In genomic region chr11:45852124-45852994, GRCm38 (mm10) we compare ENCODE assay signal across 7 mouse cellular contexts. TPM values are rescaled to one million over a fixed set of nuclear protein-coding genes. Genes with fewer than 3 reads are reported as not detected.
DNase-seq lines count a peak whose midpoint lies in the region; ATAC-seq and TF ChIP-seq lines count a peak whose summit lies in the region.

No protein-coding gene starts in this region.

- no peak for TF ChIP-seq RAD21 in MEL (IDR thresholded peaks at IDR 0.05; ENCODE audit: low read depth, low read length)

- peaks cover 28 to 34% of the 10 kb centered on the region in 2 experiments for H3K4me1 ChIP-seq in MEL (ENCODE audit: control insufficient read depth in 1 of 2, insufficient read depth in 2 of 2, low read length in 2 of 2)
- peaks cover 39% of the 10 kb centered on the region for H3K4me1 ChIP-seq in embryonic facial prominence, embryonic 13.5 days
- H3K4me1 ChIP-seq in heart, postnatal 0 days (ENCODE audit: control insufficient read depth, insufficient read depth) = peaks cover 21% of the 10 kb centered on the region
- H3K4me1 ChIP-seq in limb, embryonic 11.5 days (ENCODE audit: control insufficient read depth, insufficient read depth, low read length) = peaks cover 5% of the 10 kb centered on the region; the same call in 1 of the 2 replicates
- peaks cover 14% of the 10 kb centered on the region for H3K4me1 ChIP-seq in midbrain, embryonic 12.5 days
- H3K4me1 ChIP-seq in stomach, embryonic 14.5 days (ENCODE audit: control insufficient read depth, insufficient read depth, low read length) = peaks cover 22% of the 10 kb centered on the region

- H3K79me2 ChIP-seq in MEL (ENCODE audit: control insufficient read depth, insufficient read depth, low read length, poor library complexity) = peaks cover 49% of the 10 kb centered on the region

- WGBS in embryonic facial prominence, embryonic 13.5 days = under 1% methylated on average over 56 of the region's 58 CpGs
- 2% methylated on average over 37 of the region's 58 CpGs for WGBS in heart, postnatal 0 days
- 2% methylated on average over 34 of the region's 58 CpGs for WGBS in limb, embryonic 11.5 days
- WGBS in midbrain, embryonic 12.5 days = 2% methylated on average over 52 of the region's 58 CpGs
- under 1% methylated on average over 47 of the region's 58 CpGs for WGBS in stomach, embryonic 14.5 days

- peak overlapping the region; percentile 73 for H3K4me2 ChIP-seq in embryonic facial prominence, embryonic 13.5 days
- peak overlapping the region; percentile 94 for H3K4me2 ChIP-seq in heart, postnatal 0 days (ENCODE audit: low read depth, low read length)
- H3K4me2 ChIP-seq in limb, embryonic 11.5 days (ENCODE audit: low read depth, severe bottlenecking) = peak overlapping the region; percentile 46
- peak overlapping the region; percentile 80 for H3K4me2 ChIP-seq in midbrain, embryonic 12.5 days (replicated peaks)
- peak overlapping the region; percentile 47 for H3K4me2 ChIP-seq in stomach, embryonic 14.5 days (replicated peaks; ENCODE audit: low read depth, low read length)

- TF ChIP-seq POLR2A in MEL (IDR thresholded peaks at IDR 0.05; ENCODE audit: control insufficient read depth in 1 of 2, insufficient read depth in 1 of 2, low read depth in 1 of 2, low read length in 2 of 2, poor library complexity in 1 of 2) = no peak; a peak in 1 of 4 replicates

- DNase-seq in CD4-positive, CD25-positive, alpha-beta regulatory T cell, adult 2 months (ENCODE audit: low read depth, low spot score) = peak; percentile 55
- DNase-seq in MEL (ENCODE audit: low read depth, low spot score) = peak; percentile 63
- DNase-seq in heart, postnatal 0 days (ENCODE audit: low spot score) = peak; percentile 37
- DNase-seq in limb, embryonic 11.5 days (ENCODE audit: low spot score) = peak; percentile 51

- no peak for TF ChIP-seq CTCF in MEL (IDR thresholded peaks at IDR 0.05 in 2 of 3, conservative IDR thresholded peaks at IDR 0.05 in 1 of 3; ENCODE audit: control insufficient read depth in 1 of 3, insufficient read depth in 1 of 3, low read depth in 2 of 3, low read length in 3 of 3, poor library complexity in 1 of 3, severe bottlenecking in 1 of 3)
- no peak for TF ChIP-seq CTCF in heart, postnatal 0 days (IDR thresholded peaks at IDR 0.05; ENCODE audit: low read depth)

- H3K4me3 ChIP-seq in MEL (ENCODE audit: control insufficient read depth in 1 of 2, insufficient read depth in 1 of 2, low read depth in 2 of 2, low read length in 2 of 2) = peak overlapping the region; percentile 66 to 97
- peak overlapping the region; percentile 96 for H3K4me3 ChIP-seq in embryonic facial prominence, embryonic 13.5 days
- peak overlapping the region; percentile 100 for H3K4me3 ChIP-seq in heart, postnatal 0 days (ENCODE audit: low read depth, low read length)
- peak overlapping the region; percentile 96 for H3K4me3 ChIP-seq in limb, embryonic 11.5 days (ENCODE audit: low read depth, low read length)
- peak overlapping the region; percentile 99 for H3K4me3 ChIP-seq in midbrain, embryonic 12.5 days
- peak overlapping the region; percentile 88 for H3K4me3 ChIP-seq in stomach, embryonic 14.5 days (ENCODE audit: low read depth, low read length)

- ATAC-seq in embryonic facial prominence, embryonic 13.5 days (ENCODE audit: insufficient number of reproducible peaks, insufficient read depth, low FRiP score, low TSS enrichment, low read depth) = peak; percentile 53; the same call in 1 of the 2 replicates
- ATAC-seq in heart, postnatal 0 days (ENCODE audit: insufficient read depth, low read depth) = peak; percentile 63
- peak; percentile 68 for ATAC-seq in limb, embryonic 11.5 days (ENCODE audit: insufficient number of reproducible peaks, low FRiP score, low TSS enrichment, low read depth)
- ATAC-seq in midbrain, embryonic 12.5 days (ENCODE audit: low FRiP score, low read depth) = peak; percentile 78
- peak; percentile 56 for ATAC-seq in stomach, embryonic 14.5 days (ENCODE audit: insufficient number of reproducible peaks, insufficient read depth, low FRiP score, low read depth)

- H3K9me3 ChIP-seq in MEL (replicated peaks; ENCODE audit: insufficient read depth, low read length) = no peaks in the 10 kb centered on the region
- H3K9me3 ChIP-seq in embryonic facial prominence, embryonic 13.5 days = no peaks in the 10 kb centered on the region
- H3K9me3 ChIP-seq in heart, postnatal 0 days (replicated peaks; ENCODE audit: control insufficient read depth, low read length) = no peaks in the 10 kb centered on the region
- H3K9me3 ChIP-seq in limb, embryonic 11.5 days (ENCODE audit: control insufficient read depth, low read length) = no peaks in the 10 kb centered on the region
- no peaks in the 10 kb centered on the region for H3K9me3 ChIP-seq in midbrain, embryonic 12.5 days
- H3K9me3 ChIP-seq in stomach, embryonic 14.5 days (ENCODE audit: control insufficient read depth, low read depth, low read length) = no peaks in the 10 kb centered on the region

- peak overlapping the region; percentile 91 for H3K27ac ChIP-seq in MEL (ENCODE audit: control insufficient read depth, low read depth, low read length)
- peak overlapping the region; percentile 82 for H3K27ac ChIP-seq in embryonic facial prominence, embryonic 13.5 days
- peak overlapping the region; percentile 88 for H3K27ac ChIP-seq in heart, postnatal 0 days (ENCODE audit: low read depth)
- H3K27ac ChIP-seq in limb, embryonic 11.5 days (replicated peaks; ENCODE audit: low read depth, low read length) = peak overlapping the region; percentile 63
- H3K27ac ChIP-seq in midbrain, embryonic 12.5 days (replicated peaks) = peak overlapping the region; percentile 78
- H3K27ac ChIP-seq in stomach, embryonic 14.5 days (ENCODE audit: low read length) = peak overlapping the region; percentile 80

- peaks cover 5 to 48% of the 10 kb centered on the region in 2 experiments for H3K36me3 ChIP-seq in MEL (ENCODE audit: control insufficient read depth in 1 of 2, insufficient read depth in 2 of 2, low read length in 2 of 2)
- peaks cover 23% of the 10 kb centered on the region; the same call in 1 of the 2 replicates for H3K36me3 ChIP-seq in embryonic facial prominence, embryonic 13.5 days
- H3K36me3 ChIP-seq in heart, postnatal 0 days (replicated peaks; ENCODE audit: control insufficient read depth, insufficient read depth, low read length) = no peaks in the 10 kb centered on the region
- H3K36me3 ChIP-seq in limb, embryonic 11.5 days (ENCODE audit: control insufficient read depth, insufficient read depth, low read length) = no peaks in the 10 kb centered on the region
- no peaks in the 10 kb centered on the region; the same call in 1 of the 2 replicates for H3K36me3 ChIP-seq in midbrain, embryonic 12.5 days
- 0 out of 2 replicates have a peak, but pooled peaks cover 2% of the 10 kb centered on the region for H3K36me3 ChIP-seq in stomach, embryonic 14.5 days (ENCODE audit: control insufficient read depth, insufficient read depth, low read length)

- TF ChIP-seq EP300 in MEL (IDR thresholded peaks at IDR 0.05; ENCODE audit: low read depth in 1 of 2, low read length in 2 of 2) = no peak
- TF ChIP-seq EP300 in heart, postnatal 0 days (IDR thresholded peaks at IDR 0.05; ENCODE audit: low read depth) = no peak

- H3K27me3 ChIP-seq in MEL (ENCODE audit: control insufficient read depth in 1 of 2, insufficient read depth in 2 of 2, low read length in 2 of 2) = peaks cover 0 to 2% of the 10 kb centered on the region in 2 experiments; a peak in 1 of 4 replicates
- H3K27me3 ChIP-seq in embryonic facial prominence, embryonic 13.5 days = no peaks in the 10 kb centered on the region
- H3K27me3 ChIP-seq in heart, postnatal 0 days (ENCODE audit: control insufficient read depth, insufficient read depth, low read length) = no peaks in the 10 kb centered on the region
- H3K27me3 ChIP-seq in limb, embryonic 11.5 days (ENCODE audit: control insufficient read depth, insufficient read depth, low read length) = no peaks in the 10 kb centered on the region
- no peaks in the 10 kb centered on the region for H3K27me3 ChIP-seq in midbrain, embryonic 12.5 days
- no peaks in the 10 kb centered on the region for H3K27me3 ChIP-seq in stomach, embryonic 14.5 days (ENCODE audit: control insufficient read depth, insufficient read depth, low read length)

- peak overlapping the region; percentile 97 for H3K9ac ChIP-seq in MEL (ENCODE audit: control insufficient read depth, low read depth, low read length, poor library complexity, severe bottlenecking)
- peak overlapping the region; percentile 98 for H3K9ac ChIP-seq in embryonic facial prominence, embryonic 13.5 days
- H3K9ac ChIP-seq in heart, postnatal 0 days (replicated peaks; ENCODE audit: low read depth, low read length) = peak overlapping the region; percentile 97
- H3K9ac ChIP-seq in limb, embryonic 11.5 days (ENCODE audit: low read length) = peak overlapping the region; percentile 95
- H3K9ac ChIP-seq in midbrain, embryonic 12.5 days (replicated peaks) = peak overlapping the region; percentile 96
- H3K9ac ChIP-seq in stomach, embryonic 14.5 days (replicated peaks; ENCODE audit: low read depth, low read length) = peak overlapping the region; percentile 93

TF ChIP-seq in MEL, 35 proteins besides CTCF, POLR2A, EP300 and RAD21 (continues in another document):
- TF ChIP-seq MAZ (IDR thresholded peaks at IDR 0.05; ENCODE audit: low read depth, low read length) (peak; percentile 34; the same call in 1 of the 2 replicates), JUND (IDR thresholded peaks at IDR 0.05; ENCODE audit: low read depth, low read length) (no peak), HCFC1 (IDR thresholded peaks at IDR 0.05; ENCODE audit: low read depth, low read length) (no peak), POLR2AphosphoS2 (IDR thresholded peaks at IDR 0.05; ENCODE audit: low read length) (no peak; the same call in 1 of the 2 replicates), POLR2AphosphoS5 (IDR thresholded peaks at IDR 0.05; ENCODE audit: borderline replicate concordance, low read depth, low read length) (no peak), MAFK (IDR thresholded peaks at IDR 0.05; ENCODE audit: borderline replicate concordance, low read depth, low read length) (no peak), CHD2 (IDR thresholded peaks at IDR 0.05; ENCODE audit: low read length) (no peak), E2F4 (IDR thresholded peaks at IDR 0.05; ENCODE audit: borderline replicate concordance, low read depth, low read length) (no peak)

RNA-seq across cellular contexts. Expression of gene Clint1, which starts 0.5 kb away (rescaled TPM):
- 89.8 and 102 TPM in 2 replicates for total RNA-seq in MEL (2012; rRNA removed)
- 100 to 1,000 TPM in 1 of 2 experiments, 10 to 100 TPM in 1; 58.5 to 184 TPM for polyA plus RNA-seq in MEL (2012; ENCODE audit: insufficient read depth in 1 of 2, insufficient read length in 2 of 2, low read depth in 1 of 2, low replicate concordance in 2 of 2, missing spikeins in 1 of 2)
- polyA plus RNA-seq in embryonic facial prominence, embryonic 13.5 days (2015; fragmentation: Nextera tagmentation; extraction: Ambion mirVana) = 81.8 and 92.9 TPM in 2 replicates
- total RNA-seq in heart, postnatal 0 days (2014; rRNA removed; ENCODE audit: low replicate concordance) = 32.3 and 33.8 TPM in 2 replicates
- 28.8 and 30.1 TPM in 2 replicates for polyA plus RNA-seq in heart, postnatal 0 days (2015; fragmentation: Nextera tagmentation; extraction: Ambion mirVana)
- polyA plus RNA-seq in limb, embryonic 11.5 days (2014; fragmentation: Nextera tagmentation; extraction: Ambion mirVana) = 77.6 and 81.0 TPM in 2 replicates
- polyA plus RNA-seq in midbrain, embryonic 12.5 days (2016; fragmentation: Nextera tagmentation; extraction: Ambion mirVana) = 78.3 and 78.7 TPM in 2 replicates
- 65.2 and 68.0 TPM in 2 replicates for polyA plus RNA-seq in stomach, embryonic 14.5 days (2014; fragmentation: Nextera tagmentation; extraction: Ambion mirVana)

Comparison
In these comparisons a context has a peak if more than half of its experiments do, and no peak if none do; other contexts are left out.
1. Peak in every context shown above with its lines: DNase-seq, ATAC-seq, H3K4me3 ChIP-seq and H3K27ac ChIP-seq.